Mouse (Mus musculus) gonadal fat pad, adult 2 months (tissue): ENCODE results near the gene Gm3238. TPM values are rescaled to one million over a fixed set of nuclear protein-coding genes. Genes with fewer than 3 reads are reported as not detected.
"Not testable (repeated sequence)": the region's sequence is repeated elsewhere in the genome, so short reads cannot be mapped to it uniquely, and the experiment has no call there.

Source experiments
- DNase-seq: peaks from one replicate; pipeline ENCODE4 v3.0.0-alpha.2; 2012; ENCODE audit warnings: low read depth
- polyA plus RNA-seq: library from polyadenylated mRNA; depleted of rRNA; stranded (reverse); fragments of >200 nt; gene quantifications from 2 replicates; pipeline ENCODE4 v1.2.3, GENCODE M21; 2012; rRNA removed

The Gm3238 gene
- polyA plus RNA-seq, 1 experiment, result not detected

DNA sequence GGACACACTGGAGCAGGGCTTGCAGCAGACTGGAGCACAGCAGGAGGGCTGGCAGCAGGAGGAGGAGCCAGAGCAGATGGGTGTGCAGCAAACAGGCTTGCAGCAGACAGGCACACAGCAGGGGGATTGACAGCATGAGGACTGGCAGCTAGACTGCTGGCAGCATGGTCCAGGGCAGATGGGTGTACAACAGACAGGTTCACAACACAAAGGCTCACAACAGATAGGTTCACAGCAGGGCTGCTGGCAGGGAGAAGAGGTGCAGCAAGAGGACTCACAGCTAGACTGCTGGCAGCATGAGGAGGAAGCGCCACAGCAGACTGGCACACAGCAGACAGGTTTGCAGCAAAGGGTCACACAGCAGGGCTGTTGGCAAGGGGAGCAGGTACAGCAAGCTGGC is 20.4 kb downstream of the Gm3238 start:
- DNase-seq, result not testable (repeated sequence)

DNA sequence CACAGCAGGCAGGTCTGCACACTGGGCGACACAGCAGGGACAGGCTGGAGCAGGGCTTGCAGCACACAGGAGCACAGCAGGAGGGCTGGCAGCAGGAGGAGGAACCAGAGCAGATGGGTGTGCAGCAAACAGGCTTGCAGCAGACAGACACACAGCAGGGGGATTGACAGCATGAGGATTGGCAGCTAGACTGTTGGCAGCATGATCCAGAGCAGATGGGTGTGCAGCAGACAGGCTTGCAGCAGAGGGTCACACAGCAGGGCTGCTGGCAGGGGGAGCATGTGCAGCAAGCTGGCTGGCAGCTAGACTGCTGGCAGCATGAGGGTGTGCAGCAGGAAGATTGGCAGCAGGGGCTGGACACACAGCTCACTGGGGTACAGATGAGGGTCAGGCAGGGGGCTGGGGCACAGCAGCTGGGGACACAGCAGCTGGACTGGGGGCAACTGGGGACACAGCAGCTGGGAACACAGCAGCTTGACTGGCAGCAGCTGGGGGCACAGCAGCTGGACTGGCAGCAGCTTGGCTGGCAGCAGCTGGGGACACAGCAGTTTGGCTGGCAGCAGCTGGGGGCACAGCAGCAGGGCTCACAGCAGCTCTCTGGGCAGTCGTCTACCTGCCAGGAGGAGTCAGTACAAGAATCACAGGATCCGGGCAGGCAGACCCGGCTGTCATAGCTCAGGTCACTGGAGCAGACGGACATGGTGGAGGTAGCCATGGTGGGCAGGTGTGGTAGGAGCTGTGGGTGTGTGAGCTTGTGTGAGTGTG is 29.0 kb downstream of the Gm3238 start, which contains the start of gene Gm18596:
Gene Gm18596, minus strand, starts transcription at position 715 of the 765 bp plus-strand sequence.
- DNase-seq, result not testable (repeated sequence)

DNA sequence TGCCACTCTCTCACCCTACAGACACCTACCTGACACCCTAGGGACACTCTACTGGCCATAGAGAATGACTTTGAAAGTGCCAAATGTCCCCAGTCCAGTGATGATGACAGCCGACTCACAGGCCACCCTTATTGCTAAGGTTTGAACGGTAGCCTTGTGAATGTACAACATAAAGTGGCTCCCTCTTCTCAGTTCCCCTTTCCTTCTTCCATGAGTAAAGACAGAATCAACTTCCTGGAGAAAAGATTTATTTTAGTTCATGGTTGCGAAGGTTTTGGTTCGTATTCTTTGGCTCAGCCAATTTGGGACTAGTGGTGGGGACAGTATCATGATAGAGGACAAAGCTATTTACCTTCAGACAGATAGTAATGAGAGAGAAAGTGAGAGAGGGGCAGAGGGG is 32.2 kb downstream of the Gm3238 start:
- no peak for DNase-seq

DNA sequence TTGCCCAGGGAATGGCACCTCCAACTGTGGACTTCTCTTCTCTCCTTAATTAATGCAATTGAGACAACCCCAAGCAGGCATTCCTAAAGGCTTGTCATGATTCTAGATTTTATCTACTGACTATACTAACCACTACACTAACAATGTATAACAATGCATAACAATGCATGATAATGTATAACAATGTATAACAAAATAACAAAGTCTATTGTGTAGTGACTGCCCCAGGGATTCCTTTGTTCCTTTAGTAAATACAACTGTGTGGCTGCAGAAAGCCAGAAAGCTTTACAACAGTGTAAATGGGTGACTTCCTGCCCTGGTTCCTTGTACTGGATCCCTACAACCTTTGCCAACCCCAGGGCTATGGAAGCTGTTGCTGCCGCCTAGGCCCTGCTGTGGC is 35.2 kb downstream of the Gm3238 start:
- no peak for DNase-seq

DNA sequence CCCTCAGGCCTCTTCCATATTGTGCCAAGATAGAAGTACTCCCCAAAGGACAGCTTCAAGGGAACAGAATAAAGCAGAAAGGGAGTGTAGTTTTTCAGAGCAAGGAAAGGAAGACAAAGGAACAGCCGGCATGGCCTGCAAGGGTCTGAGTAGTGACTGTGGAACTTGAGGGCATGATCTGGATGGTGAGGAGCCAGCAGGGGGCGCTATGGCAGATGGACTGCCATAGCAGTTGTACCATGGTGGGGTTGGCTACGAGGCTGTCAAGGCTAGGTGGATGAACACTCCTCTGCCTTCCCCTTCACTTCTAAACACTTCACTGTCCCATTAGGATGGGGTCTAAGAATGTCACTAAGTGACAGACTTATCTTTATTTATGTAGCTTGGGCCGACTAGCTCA is 41.9 kb downstream of the Gm3238 start:
- no peak for DNase-seq

DNA sequence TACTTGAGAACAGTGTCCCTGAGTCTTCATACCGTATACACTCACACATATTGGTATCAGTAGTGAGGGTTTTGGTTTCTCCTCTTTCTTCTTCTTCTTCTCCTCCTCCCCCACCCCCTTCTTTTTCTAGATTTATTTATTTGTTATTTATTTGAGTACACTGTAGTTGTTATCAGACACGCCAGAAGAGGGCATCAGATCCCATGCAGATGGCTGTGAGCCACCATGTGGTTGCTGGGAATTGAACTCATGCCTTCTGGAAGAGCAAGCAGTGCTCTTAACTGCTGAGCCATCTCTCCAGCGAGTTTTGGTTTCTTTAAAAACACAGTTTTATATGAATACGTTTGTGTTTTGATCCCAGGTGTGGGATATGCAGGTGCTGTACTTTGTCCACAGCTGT is 42.8 kb downstream of the Gm3238 start:
- DNase-seq, result no peak

DNA sequence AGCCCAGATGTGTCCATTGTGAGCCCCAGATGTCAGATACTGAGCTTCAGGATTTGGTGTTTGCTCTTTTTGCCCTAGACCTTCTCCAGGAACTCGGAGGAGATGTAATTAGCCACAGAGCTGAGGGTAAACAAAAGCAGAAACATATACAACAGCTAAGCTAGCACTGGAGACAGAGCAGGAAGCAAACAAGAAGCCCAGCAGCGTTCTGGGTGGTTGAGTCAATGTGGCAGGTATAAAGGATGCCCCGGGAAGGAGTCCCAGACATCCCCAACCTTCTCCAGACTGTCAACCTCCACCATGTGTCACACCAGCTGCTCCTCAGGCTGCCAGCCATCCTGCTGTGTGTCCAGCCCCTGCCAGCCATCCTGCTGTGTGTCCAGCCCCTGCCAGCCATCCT is 44.9 kb downstream of the Gm3238 start, which contains the start of gene Gm10100:
Gene Gm10100, plus strand, starts transcription at position 301 of the 400 bp plus-strand sequence.
- no peak for DNase-seq

DNA sequence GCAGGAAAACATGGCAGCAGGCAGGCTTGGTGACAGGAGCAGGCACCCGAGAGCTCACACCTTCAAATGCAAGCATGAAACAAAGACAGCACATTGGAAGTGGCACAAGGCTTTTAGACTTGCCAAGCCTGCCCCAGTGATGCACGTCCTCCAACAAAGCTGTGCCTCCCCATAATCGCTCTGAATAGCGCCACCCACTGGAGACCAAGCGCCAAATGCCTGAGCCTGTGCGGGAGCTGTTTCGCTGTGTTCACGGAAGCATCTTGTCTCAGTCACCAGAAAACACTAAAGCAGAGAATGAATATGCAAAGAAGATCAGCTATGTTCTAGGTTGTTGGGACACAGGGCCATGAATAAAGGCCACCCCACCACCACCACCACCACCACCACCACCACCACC is 46.3 kb downstream of the Gm3238 start:
- no peak for DNase-seq

Other genes with a start within 250 kb of the Gm3238 start
- 17.9 and 21.8 TPM in 2 replicates for gene Itgb2, start 241.1 kb downstream of the Gm3238 start, polyA plus RNA-seq
- gene Pttg1ip, start 189.6 kb downstream of the Gm3238 start, polyA plus RNA-seq, result 203 and 244 TPM in 2 replicates
- 270 and 286 TPM in 2 replicates for gene Sumo3, start 165.2 kb downstream of the Gm3238 start, polyA plus RNA-seq
- gene Gm49325, start 165.1 kb downstream of the Gm3238 start, polyA plus RNA-seq, result 0.75 TPM in 1 of 2 replicates, not detected in the other
- 46.0 and 47.8 TPM in 2 replicates for gene Ube2g2, start 149.1 kb downstream of the Gm3238 start, polyA plus RNA-seq
- gene Tspear, start 84.8 kb downstream of the Gm3238 start, polyA plus RNA-seq, result 0.54 and 1.1 TPM in 2 replicates
- gene Gm19402, start 80.6 kb downstream of the Gm3238 start, polyA plus RNA-seq, result not detected in 2 replicates
- not detected in 2 replicates for gene Gm9508, start 74.1 kb downstream of the Gm3238 start, polyA plus RNA-seq
- gene Gm10272, start 64.7 kb downstream of the Gm3238 start, polyA plus RNA-seq, result not detected in 2 replicates
- not detected in 2 replicates for gene Gm10024, start 59.9 kb downstream of the Gm3238 start, polyA plus RNA-seq
- not detected in 2 replicates for gene Gm10142, start 55.5 kb downstream of the Gm3238 start, polyA plus RNA-seq
- gene Krtap12-1, start 50.7 kb downstream of the Gm3238 start, polyA plus RNA-seq, result not detected in 2 replicates
- gene Gm10100, start 44.8 kb downstream of the Gm3238 start, polyA plus RNA-seq, result not detected in 2 replicates
- not detected in 2 replicates for gene Gm18596, start 28.7 kb downstream of the Gm3238 start, polyA plus RNA-seq
- gene Gm9736, start 20.0 kb downstream of the Gm3238 start, polyA plus RNA-seq, result not detected in 2 replicates
- not detected in 2 replicates for gene Gm3233, start 11.6 kb downstream of the Gm3238 start, polyA plus RNA-seq
- gene Gm7138, start 5.6 kb upstream of the Gm3238 start, polyA plus RNA-seq, result not detected in 2 replicates
- gene Gm3250, start 11.2 kb upstream of the Gm3238 start, polyA plus RNA-seq, result not detected in 2 replicates
- not detected in 2 replicates for gene Gm7137, start 16.9 kb upstream of the Gm3238 start, polyA plus RNA-seq
- not detected in 2 replicates for gene Gm9639, start 23.8 kb upstream of the Gm3238 start, polyA plus RNA-seq
- not detected in 2 replicates for gene Gm19668, start 27.8 kb upstream of the Gm3238 start, polyA plus RNA-seq
- gene Gm9507, start 40.5 kb upstream of the Gm3238 start, polyA plus RNA-seq, result not detected in 2 replicates
- not detected in 2 replicates for gene Gm2696, start 43.4 kb upstream of the Gm3238 start, polyA plus RNA-seq
- gene Krtap10-4, start 55.8 kb upstream of the Gm3238 start, polyA plus RNA-seq, result not detected in 2 replicates
- 0.11 TPM in 1 of 2 replicates, not detected in the other for gene Krtap10-10, start 64.6 kb upstream of the Gm3238 start, polyA plus RNA-seq
- gene Gm36176, start 75.5 kb upstream of the Gm3238 start, polyA plus RNA-seq, result not detected in 2 replicates
- not detected in 2 replicates for gene Gm10318, start 81.5 kb upstream of the Gm3238 start, polyA plus RNA-seq
- not detected in 2 replicates for gene Gm3285, start 90.7 kb upstream of the Gm3238 start, polyA plus RNA-seq
- 6.6 and 7.8 TPM in 2 replicates for gene Lrrc3, start 131.2 kb upstream of the Gm3238 start, polyA plus RNA-seq
- gene Trpm2, start 199.2 kb upstream of the Gm3238 start, polyA plus RNA-seq, result 1.1 and 2.1 TPM in 2 replicates
- 54.7 and 66.3 TPM in 2 replicates for gene 1810043G02Rik, start 207.2 kb upstream of the Gm3238 start, polyA plus RNA-seq
- gene Pfkl, start 238.8 kb upstream of the Gm3238 start, polyA plus RNA-seq, result 115 and 175 TPM in 2 replicates